In genomic region chr15:98656982-98657751, GRCm38 (mm10) we compare ENCODE assay signal across 18 mouse cellular contexts. TPM values are rescaled to one million over a fixed set of nuclear protein-coding genes. Genes with fewer than 3 reads are reported as not detected.
DNase-seq lines count a peak whose midpoint lies in the region; ATAC-seq and TF ChIP-seq lines count a peak whose summit lies in the region.
"Had no signal": no experiment of that assay in that cellular context is flagged by ENCODE, and none has a peak within 500 bp of the region (broad histone marks: within the 10 kb centered on the region; RNA-seq: fewer than 3 reads in every experiment).

No protein-coding gene starts in this region.

- no peak overlapping the region for H3K4me3 ChIP-seq in hindbrain, postnatal 0 days (ENCODE audit: low read length)
- H3K4me3 ChIP-seq in hindbrain, embryonic 13.5 days = no peak overlapping the region
- H3K4me3 ChIP-seq in midbrain, postnatal 0 days (ENCODE audit: low read depth, low read length) = no peak overlapping the region
- no peak overlapping the region for H3K4me3 ChIP-seq in midbrain, embryonic 13.5 days (replicated peaks)
- H3K4me3 ChIP-seq: erythroblast, embryonic 14.5 days; heart, embryonic 10.5 days; midbrain, embryonic 12.5 days had no signal

- H3K27ac ChIP-seq in hindbrain, postnatal 0 days = no peak overlapping the region
- no peak overlapping the region for H3K27ac ChIP-seq in hindbrain, embryonic 13.5 days
- H3K27ac ChIP-seq in midbrain, postnatal 0 days (ENCODE audit: low read depth, low read length) = no peak overlapping the region
- H3K27ac ChIP-seq in midbrain, embryonic 13.5 days = no peak overlapping the region
- H3K27ac ChIP-seq: heart, embryonic 10.5 days; midbrain, embryonic 12.5 days had no signal

- H3K27me3 ChIP-seq in hindbrain, postnatal 0 days (ENCODE audit: insufficient read depth, low read length) = no peaks in the 10 kb centered on the region
- H3K27me3 ChIP-seq in hindbrain, embryonic 13.5 days = no peaks in the 10 kb centered on the region
- H3K27me3 ChIP-seq in midbrain, postnatal 0 days (ENCODE audit: insufficient read depth, low read length) = no peaks in the 10 kb centered on the region
- no peaks in the 10 kb centered on the region for H3K27me3 ChIP-seq in midbrain, embryonic 13.5 days
- H3K27me3 ChIP-seq: midbrain, embryonic 12.5 days had no signal

- no peak overlapping the region for H3K9ac ChIP-seq in hindbrain, postnatal 0 days (replicated peaks; ENCODE audit: low read length)
- H3K9ac ChIP-seq in hindbrain, embryonic 13.5 days = no peak overlapping the region
- no peak overlapping the region for H3K9ac ChIP-seq in midbrain, postnatal 0 days (replicated peaks; ENCODE audit: low read length, poor library complexity, severe bottlenecking)
- H3K9ac ChIP-seq in midbrain, embryonic 13.5 days (replicated peaks) = no peak overlapping the region
- H3K9ac ChIP-seq: midbrain, embryonic 12.5 days had no signal

- peaks cover 51% of the 10 kb centered on the region for H3K36me3 ChIP-seq in hindbrain, postnatal 0 days (ENCODE audit: insufficient read depth, low read length)
- H3K36me3 ChIP-seq in hindbrain, embryonic 13.5 days = peaks cover 75% of the 10 kb centered on the region
- H3K36me3 ChIP-seq in midbrain, postnatal 0 days (ENCODE audit: insufficient read depth, low read length) = peaks cover 45% of the 10 kb centered on the region
- H3K36me3 ChIP-seq in midbrain, embryonic 13.5 days = peaks cover 71% of the 10 kb centered on the region

- no peaks in the 10 kb centered on the region for H3K4me1 ChIP-seq in hindbrain, postnatal 0 days (ENCODE audit: insufficient read depth, low read length)
- peaks cover 11% of the 10 kb centered on the region for H3K4me1 ChIP-seq in hindbrain, embryonic 13.5 days (replicated peaks)
- no peaks in the 10 kb centered on the region for H3K4me1 ChIP-seq in midbrain, postnatal 0 days (ENCODE audit: insufficient read depth, low read length)
- H3K4me1 ChIP-seq in midbrain, embryonic 13.5 days (replicated peaks) = peaks cover 16% of the 10 kb centered on the region

- 84% methylated on average over 15 of the region's 15 CpGs for WGBS in hindbrain, postnatal 0 days
- 84% methylated on average over 15 of the region's 15 CpGs for WGBS in hindbrain, embryonic 13.5 days
- 90% methylated on average over 15 of the region's 15 CpGs for WGBS in midbrain, postnatal 0 days
- WGBS in midbrain, embryonic 13.5 days = 84% methylated on average over 15 of the region's 15 CpGs

- H3K4me2 ChIP-seq in hindbrain, postnatal 0 days (ENCODE audit: low read depth, low read length) = no peak overlapping the region
- H3K4me2 ChIP-seq in hindbrain, embryonic 13.5 days = no peak overlapping the region
- no peak overlapping the region for H3K4me2 ChIP-seq in midbrain, postnatal 0 days (ENCODE audit: low read depth, low read length, poor library complexity, severe bottlenecking)
- H3K4me2 ChIP-seq in midbrain, embryonic 13.5 days (replicated peaks) = no peak overlapping the region
- H3K4me2 ChIP-seq: midbrain, embryonic 12.5 days had no signal

- ATAC-seq in hindbrain, postnatal 0 days = no peak
- no peak for ATAC-seq in hindbrain, embryonic 13.5 days (ENCODE audit: low FRiP score)
- ATAC-seq in midbrain, postnatal 0 days (ENCODE audit: low FRiP score) = no peak
- ATAC-seq in midbrain, embryonic 13.5 days = no peak
- ATAC-seq: forebrain, embryonic 16.5 days had no signal

- peak; percentile 16; the same call in 1 of the 2 replicates for TF ChIP-seq CTCF in hindbrain, postnatal 0 days (IDR thresholded peaks at IDR 0.05; ENCODE audit: low read depth)
- peak; percentile 33 for TF ChIP-seq CTCF in midbrain, postnatal 0 days (IDR thresholded peaks at IDR 0.05)

- DNase-seq in hindbrain, postnatal 0 days (ENCODE audit: low spot score) = no peak
- DNase-seq in midbrain, postnatal 0 days (ENCODE audit: low spot score) = no peak
- peak; percentile 55 for DNase-seq in ZHBTc4 (ENCODE audit: low read depth, low spot score)
- DNase-seq in right cerebral cortex, adult 2 months (ENCODE audit: low spot score in 2 of 2) = no peak
- DNase-seq in retina, embryonic 14.5 days (ENCODE audit: low spot score) = no peak
- DNase-seq: adrenal gland, postnatal 14 days; cerebellum, adult 9-10 months; gastrocnemius, postnatal 14 days; heart, postnatal 4 days; lung, postnatal 14 days; right cerebral cortex, postnatal 14 days; thymus, adult 2 months had no signal

- H3K9me3 ChIP-seq in hindbrain, postnatal 0 days (ENCODE audit: low read length) = no peaks in the 10 kb centered on the region
- H3K9me3 ChIP-seq in hindbrain, embryonic 13.5 days = no peaks in the 10 kb centered on the region
- H3K9me3 ChIP-seq in midbrain, postnatal 0 days (ENCODE audit: low read length) = no peaks in the 10 kb centered on the region
- H3K9me3 ChIP-seq in midbrain, embryonic 13.5 days = no peaks in the 10 kb centered on the region
- H3K9me3 ChIP-seq: heart, embryonic 10.5 days; midbrain, embryonic 12.5 days had no signal

RNA-seq across cellular contexts. Expression of gene Ddx23, which starts 5.5 kb away (rescaled TPM):
- total RNA-seq in hindbrain, postnatal 0 days (2014; rRNA removed) = 52.9 and 68.7 TPM in 2 replicates
- polyA plus RNA-seq in hindbrain, postnatal 0 days (2015; fragmentation: Nextera tagmentation; extraction: Ambion mirVana) = 20.1 and 23.4 TPM in 2 replicates
- 27.5 and 28.0 TPM in 2 replicates for polyA plus RNA-seq in hindbrain, embryonic 13.5 days (2015; fragmentation: Nextera tagmentation; extraction: Ambion mirVana)
- total RNA-seq in midbrain, postnatal 0 days (2014; rRNA removed) = 46.7 and 50.5 TPM in 2 replicates
- polyA plus RNA-seq in midbrain, postnatal 0 days (2015; fragmentation: Nextera tagmentation; extraction: Ambion mirVana) = 14.0 and 20.5 TPM in 2 replicates
- 28.6 and 29.5 TPM in 2 replicates for polyA plus RNA-seq in midbrain, embryonic 13.5 days (2015; fragmentation: Nextera tagmentation; extraction: Ambion mirVana)

RNA-seq across cellular contexts. Expression of gene Rnd1, which starts 20.1 kb away (rescaled TPM):
- total RNA-seq in hindbrain, postnatal 0 days (2014; rRNA removed) = 22.3 and 26.7 TPM in 2 replicates
- polyA plus RNA-seq in hindbrain, postnatal 0 days (2015; fragmentation: Nextera tagmentation; extraction: Ambion mirVana) = 16.2 and 16.3 TPM in 2 replicates
- polyA plus RNA-seq in hindbrain, embryonic 13.5 days (2015; fragmentation: Nextera tagmentation; extraction: Ambion mirVana) = 7.3 and 7.4 TPM in 2 replicates
- total RNA-seq in midbrain, postnatal 0 days (2014; rRNA removed) = 34.5 and 42.9 TPM in 2 replicates
- 20.7 and 24.9 TPM in 2 replicates for polyA plus RNA-seq in midbrain, postnatal 0 days (2015; fragmentation: Nextera tagmentation; extraction: Ambion mirVana)
- 10.2 and 12.7 TPM in 2 replicates for polyA plus RNA-seq in midbrain, embryonic 13.5 days (2015; fragmentation: Nextera tagmentation; extraction: Ambion mirVana)
- polyA plus RNA-seq: erythroblast, embryonic 14.5 days had no signal

RNA-seq across cellular contexts. Expression of gene Cacnb3, which starts 26.5 kb away (rescaled TPM):
- 166 and 183 TPM in 2 replicates for total RNA-seq in hindbrain, postnatal 0 days (2014; rRNA removed)
- 75.0 and 83.1 TPM in 2 replicates for polyA plus RNA-seq in hindbrain, postnatal 0 days (2015; fragmentation: Nextera tagmentation; extraction: Ambion mirVana)
- 124 and 135 TPM in 2 replicates for polyA plus RNA-seq in hindbrain, embryonic 13.5 days (2015; fragmentation: Nextera tagmentation; extraction: Ambion mirVana)
- 211 and 239 TPM in 2 replicates for total RNA-seq in midbrain, postnatal 0 days (2014; rRNA removed)
- 150 and 155 TPM in 2 replicates for polyA plus RNA-seq in midbrain, postnatal 0 days (2015; fragmentation: Nextera tagmentation; extraction: Ambion mirVana)
- 139 and 157 TPM in 2 replicates for polyA plus RNA-seq in midbrain, embryonic 13.5 days (2015; fragmentation: Nextera tagmentation; extraction: Ambion mirVana)
- polyA plus RNA-seq: erythroblast, embryonic 14.5 days had no signal

RNA-seq across cellular contexts. Expression of gene Adcy6, which starts 47.3 kb away (rescaled TPM):
- 35.1 and 43.2 TPM in 2 replicates for total RNA-seq in hindbrain, postnatal 0 days (2014; rRNA removed)
- polyA plus RNA-seq in hindbrain, postnatal 0 days (2015; fragmentation: Nextera tagmentation; extraction: Ambion mirVana) = 5.8 and 6.2 TPM in 2 replicates
- 10.1 and 11.7 TPM in 2 replicates for polyA plus RNA-seq in hindbrain, embryonic 13.5 days (2015; fragmentation: Nextera tagmentation; extraction: Ambion mirVana)
- total RNA-seq in midbrain, postnatal 0 days (2014; rRNA removed) = 38.0 and 40.3 TPM in 2 replicates
- 5.5 and 7.2 TPM in 2 replicates for polyA plus RNA-seq in midbrain, postnatal 0 days (2015; fragmentation: Nextera tagmentation; extraction: Ambion mirVana)
- 10.6 and 13.0 TPM in 2 replicates for polyA plus RNA-seq in midbrain, embryonic 13.5 days (2015; fragmentation: Nextera tagmentation; extraction: Ambion mirVana)

RNA-seq across cellular contexts. Expression of gene Ccdc65, which starts 50.8 kb away (rescaled TPM):
- total RNA-seq in hindbrain, postnatal 0 days (2014; rRNA removed) = 2.6 and 3.7 TPM in 2 replicates
- 7.7 and 10.4 TPM in 2 replicates for polyA plus RNA-seq in hindbrain, postnatal 0 days (2015; fragmentation: Nextera tagmentation; extraction: Ambion mirVana)
- polyA plus RNA-seq in hindbrain, embryonic 13.5 days (2015; fragmentation: Nextera tagmentation; extraction: Ambion mirVana) = 3.6 and 4.3 TPM in 2 replicates
- total RNA-seq in midbrain, postnatal 0 days (2014; rRNA removed) = 6.9 and 9.1 TPM in 2 replicates
- polyA plus RNA-seq in midbrain, postnatal 0 days (2015; fragmentation: Nextera tagmentation; extraction: Ambion mirVana) = 11.4 and 12.3 TPM in 2 replicates
- polyA plus RNA-seq in midbrain, embryonic 13.5 days (2015; fragmentation: Nextera tagmentation; extraction: Ambion mirVana) = 2.6 and 3.2 TPM in 2 replicates
- total RNA-seq: gastrocnemius, postnatal 14 days had no signal
- polyA plus RNA-seq: erythroblast, embryonic 14.5 days had no signal
